Mouse (Mus musculus) gastrocnemius, adult 18-20 months (tissue): ENCODE measurements around the gene AI464131. TPM values are rescaled to one million over a fixed set of nuclear protein-coding genes. Genes with fewer than 3 reads are reported as not detected.
A peak's percentile ranks its signal among the peaks of the same experiment; 100 is the strongest.
"Not testable (repeated sequence)": the region's sequence is repeated elsewhere in the genome, so short reads cannot be mapped to it uniquely, and the experiment has no call there.

Source experiments
- DNase-seq: peaks from one replicate; pipeline ENCODE4 v3.0.0; 2021; ENCODE audit warnings: low spot score
- total RNA-seq, 2 experiments: library from RNA; stranded (reverse); gene quantifications; 2 replicates each; pipeline ENCODE4 v1.2.3; 2021

AI464131 gene
- total RNA-seq, 2 experiments from 2014 or later, result 57.2 to 76.3 TPM

- no peak for DNase-seq
Measured at GRCm38 (mm10) chr4:41470051-41470683, 32.7 kb downstream of the AI464131 start.

DNA sequence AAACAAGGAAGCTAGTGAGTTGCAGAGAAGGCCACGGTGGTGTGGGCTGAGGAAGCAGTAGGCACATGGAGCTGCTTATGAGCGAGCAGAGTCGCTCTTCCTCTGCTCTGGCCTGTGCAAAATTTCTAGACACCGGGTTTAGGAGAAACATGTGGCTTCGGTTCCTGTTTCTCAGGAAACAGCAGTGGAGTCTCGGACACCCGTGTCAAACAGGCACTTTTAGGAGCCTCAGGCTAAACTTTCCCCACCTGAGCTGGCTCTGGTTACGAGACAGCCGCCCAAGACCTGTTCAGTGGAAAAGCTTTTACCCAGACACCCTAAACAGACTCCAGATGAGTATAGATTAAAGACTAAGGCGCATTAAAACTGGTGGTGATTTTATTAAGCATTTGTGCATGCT, 33.7 kb downstream of the AI464131 start:
- no peak for DNase-seq

DNA sequence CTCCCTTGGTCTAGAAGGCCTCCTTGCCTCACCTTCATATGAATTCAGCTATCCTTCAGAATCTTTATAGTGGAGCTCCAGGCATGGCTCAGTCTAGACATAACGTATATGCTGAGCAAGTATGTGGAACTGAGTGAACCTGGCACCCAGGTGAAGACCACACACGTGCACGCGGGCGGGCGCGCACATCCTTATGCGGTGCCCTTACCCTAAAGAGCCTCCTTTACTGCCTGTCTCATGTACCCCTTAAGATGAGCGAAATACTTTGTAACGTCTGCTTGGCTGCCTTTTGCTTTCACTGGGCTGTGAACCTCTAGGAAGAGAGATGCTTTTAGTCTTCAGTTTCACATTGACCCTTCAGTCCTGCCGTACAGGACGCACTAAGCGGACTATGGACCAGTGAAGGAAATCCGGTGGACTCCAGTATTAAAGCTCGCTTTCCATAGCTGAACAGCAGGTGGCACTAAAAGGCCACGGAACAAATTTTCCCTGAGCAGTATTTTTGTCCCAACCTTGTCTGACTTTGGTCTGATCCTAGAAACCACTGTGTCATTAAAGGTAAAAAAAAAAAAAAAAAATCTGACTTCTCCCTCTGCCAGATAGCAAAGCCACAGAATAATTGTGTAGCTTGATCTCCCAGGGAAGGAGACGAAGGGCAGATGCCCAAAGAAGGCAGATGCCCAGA, 34.3 kb downstream of the AI464131 start:
- DNase-seq, result peak; percentile 77

- no peak for DNase-seq
Measured at GRCm38 (mm10) chr4:41465287-41465665, 37.6 kb downstream of the AI464131 start.

GRCm38 (mm10) chr4:41464345-41465286, 38.3 kb downstream of the AI464131 start, which contains the start of the genes Kif24 and Nudt2:
Gene Kif24, minus strand, starts transcription at chr4:41464887.
Gene Nudt2, plus strand, starts transcription at chr4:41465151.
- peak; percentile 99 for DNase-seq

GRCm38 (mm10) chr4:41463051-41463738, 39.7 kb downstream of the AI464131 start:
- DNase-seq, result not testable (repeated sequence)

DNA sequence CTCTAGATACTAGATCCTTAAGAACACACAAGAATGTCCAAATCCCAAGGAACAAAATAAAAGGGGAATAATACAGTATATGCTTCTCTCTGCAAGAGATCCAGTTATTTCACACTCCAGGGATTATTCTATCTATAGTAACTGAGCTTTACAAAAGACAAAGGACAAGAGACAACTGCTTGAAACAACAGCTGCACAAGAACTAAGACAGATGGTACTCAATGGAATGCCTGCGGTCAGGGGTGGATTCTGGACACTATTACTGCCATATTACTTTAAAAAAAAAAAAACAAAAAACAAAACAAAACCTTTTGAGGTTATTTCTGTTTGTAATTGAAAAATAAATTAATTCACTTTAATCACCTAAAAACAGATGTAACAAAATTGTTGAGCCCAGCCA, 42.2 kb downstream of the AI464131 start:
- no peak for DNase-seq

DNA sequence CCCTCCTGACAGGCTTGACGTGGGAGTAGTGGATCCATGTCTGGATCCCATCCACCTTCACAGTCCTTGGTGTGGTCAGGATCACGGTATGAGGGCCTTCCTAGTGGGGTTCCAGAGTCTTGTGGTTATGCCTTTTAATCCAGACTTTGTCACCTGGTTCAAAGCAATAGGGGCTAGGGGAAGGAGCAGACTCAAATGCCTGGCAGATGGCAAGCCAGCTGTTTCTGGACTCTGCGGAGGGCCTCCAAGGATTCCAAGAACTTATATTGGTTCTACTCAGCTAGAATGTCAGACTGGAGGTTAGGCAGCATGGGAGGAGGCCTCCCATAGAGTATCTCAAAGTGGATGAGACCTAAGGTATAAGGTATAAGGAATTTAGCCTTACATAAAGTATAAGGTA, 55.3 kb downstream of the AI464131 start:
- no peak for DNase-seq

Other genes with a start within 250 kb of the AI464131 start
- 10 to 100 TPM; 87.1 to 89.5 TPM for gene Ubap2, start 227.9 kb downstream of the AI464131 start, total RNA-seq
- 10 to 100 TPM; 27.0 to 27.1 TPM for gene Dcaf12, start 188.2 kb downstream of the AI464131 start, total RNA-seq
- 10 to 100 TPM; 38.5 to 41.8 TPM for gene Ubap1, start 154.1 kb downstream of the AI464131 start, total RNA-seq
- under 1 TPM; 0.21 to 0.32 TPM for gene Kif24, start 38.2 kb downstream of the AI464131 start, total RNA-seq
- gene Nudt2, start 37.9 kb downstream of the AI464131 start, total RNA-seq, result 10 to 100 TPM; 26.5 to 28.8 TPM
- not detected for gene 1110017D15Rik, start 14.3 kb upstream of the AI464131 start, total RNA-seq
- 10 to 100 TPM; 21.5 to 21.9 TPM for gene Fam219a, start 66.5 kb upstream of the AI464131 start, total RNA-seq
- gene Dnaic1, start 66.7 kb upstream of the AI464131 start, total RNA-seq, result under 1 TPM; 0.55 to 0.73 TPM
- 10 to 100 TPM in 1 of 2 experiments, 1 to 10 TPM in 1; 8.6 to 15.3 TPM for gene Enho, start 137.2 kb upstream of the AI464131 start, total RNA-seq
- gene Cntfr, start 194.0 kb upstream of the AI464131 start, total RNA-seq, result 10 to 100 TPM; 14.4 to 47.1 TPM
- 10 to 100 TPM; 44.7 to 53.1 TPM for gene Il11ra1, start 196.9 kb upstream of the AI464131 start, total RNA-seq
- gene Rpp25l, start 210.5 kb upstream of the AI464131 start, total RNA-seq, result 10 to 100 TPM; 46.9 to 48.3 TPM
- gene Dctn3, start 220.1 kb upstream of the AI464131 start, total RNA-seq, result 10 to 100 TPM; 42.5 to 45.3 TPM
- gene Arid3c, start 228.1 kb upstream of the AI464131 start, total RNA-seq, result not detected